Mouse (Mus musculus): Measurements from ENCODE around the gene Tnfaip6.

DNA sequence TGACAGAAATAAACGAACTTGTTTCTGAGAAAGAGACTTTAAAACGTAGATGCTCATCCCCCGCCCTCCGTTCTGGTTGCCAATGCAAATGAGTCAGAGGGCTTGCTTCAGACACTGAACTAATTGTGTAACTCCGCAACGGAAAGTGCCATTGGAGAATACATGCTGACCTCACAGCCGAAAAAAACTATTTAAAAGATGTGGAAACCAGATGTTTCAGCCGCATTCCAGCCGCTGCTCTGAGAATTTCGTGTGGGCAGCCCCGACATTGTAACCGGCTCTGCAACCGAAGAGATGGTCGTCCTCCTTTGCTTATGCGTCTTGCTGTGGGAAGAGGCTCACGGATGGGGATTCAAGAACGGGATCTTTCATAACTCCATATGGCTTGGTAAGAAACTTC lies at the start of gene Tnfaip6:
- TF ChIP-seq CTCF (IDR thresholded peaks at IDR 0.05; ENCODE audit: low read depth, low read length), result no peak
- TF ChIP-seq POLR2A (IDR thresholded peaks at IDR 0.05; ENCODE audit: insufficient read depth, low read length), result no peak

Measured in ES-Bruce4 (cell line).